Mouse (Mus musculus): Measurements from ENCODE around the gene Rasgef1b. TPM values are rescaled to one million over a fixed set of nuclear protein-coding genes. Genes with fewer than 3 reads are reported as not detected.

Gene Rasgef1b
- polyA plus RNA-seq, 1 experiment from 2014 or later, result 41.6 TPM

DNA sequence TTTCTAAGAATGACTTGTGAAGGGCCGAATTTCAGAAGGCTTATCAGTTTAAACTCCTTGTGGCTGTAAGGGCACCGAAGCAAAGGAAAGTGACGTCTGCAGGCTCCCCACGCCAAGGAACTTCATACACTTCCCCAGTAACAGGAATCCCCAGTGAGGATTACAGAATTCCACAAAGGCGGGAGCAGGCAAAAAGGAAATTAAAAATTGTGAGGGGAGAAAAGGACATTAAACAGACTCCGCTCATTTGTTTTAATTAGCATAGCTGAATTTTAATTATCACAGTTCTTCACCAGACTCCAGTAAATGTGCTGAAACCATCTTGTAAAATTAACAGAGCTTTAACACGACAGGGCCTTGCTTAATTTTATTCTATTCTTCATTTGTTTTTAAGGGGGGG, 17.2 kb upstream of the Rasgef1b start:
- Histone ChIP-seq H3K4me3 (ENCODE audit: low read depth, low read length) (no peak overlapping the region), H3K36me3 (ENCODE audit: control insufficient read depth, insufficient read depth, low read length) (no peaks in the 10 kb centered on the region), H3K27ac (ENCODE audit: low read depth, low read length) (no peak overlapping the region), H3K4me2 (no peak overlapping the region), H3K27me3 (ENCODE audit: control insufficient read depth, insufficient read depth, low read length) (no peaks in the 10 kb centered on the region; the same call in 1 of the 2 replicates), H3K9ac (ENCODE audit: low read depth, low read length) (no peak overlapping the region), H3K9me3 (replicated peaks; ENCODE audit: control insufficient read depth, low read length) (no peaks in the 10 kb centered on the region), H3K4me1 (ENCODE audit: control insufficient read depth, insufficient read depth, low read length) (peaks cover 3% of the 10 kb centered on the region; the same call in 1 of the 2 replicates)
- no peak for ATAC-seq (replicated peaks; ENCODE audit: insufficient number of reproducible peaks, low FRiP score, low TSS enrichment)
- WGBS (ENCODE audit: insufficient replicate concordance), result 54% methylated on average over 7 of the region's 7 CpGs

DNA sequence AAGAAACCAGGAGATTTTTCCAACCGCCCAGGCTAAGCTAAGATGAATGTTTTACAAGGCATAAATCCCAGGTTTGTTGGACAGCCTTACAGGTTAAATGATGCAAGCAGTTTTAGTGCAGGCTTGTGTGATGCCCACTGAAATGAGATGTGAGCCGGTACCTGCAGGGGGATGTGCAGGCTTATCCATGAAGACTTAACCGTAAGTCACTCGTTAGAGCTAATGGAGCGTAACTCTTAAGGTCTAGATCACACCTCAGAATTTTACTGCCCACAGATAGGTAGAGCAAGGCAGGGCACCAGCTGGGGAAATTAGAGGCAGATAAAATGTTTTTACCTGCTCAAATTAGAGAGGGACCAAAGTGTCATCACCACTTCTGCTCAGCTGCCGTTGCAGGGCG, 14.0 kb upstream of the Rasgef1b start:
- WGBS (ENCODE audit: insufficient replicate concordance), result 86% methylated on average over 7 of the region's 7 CpGs

DNA sequence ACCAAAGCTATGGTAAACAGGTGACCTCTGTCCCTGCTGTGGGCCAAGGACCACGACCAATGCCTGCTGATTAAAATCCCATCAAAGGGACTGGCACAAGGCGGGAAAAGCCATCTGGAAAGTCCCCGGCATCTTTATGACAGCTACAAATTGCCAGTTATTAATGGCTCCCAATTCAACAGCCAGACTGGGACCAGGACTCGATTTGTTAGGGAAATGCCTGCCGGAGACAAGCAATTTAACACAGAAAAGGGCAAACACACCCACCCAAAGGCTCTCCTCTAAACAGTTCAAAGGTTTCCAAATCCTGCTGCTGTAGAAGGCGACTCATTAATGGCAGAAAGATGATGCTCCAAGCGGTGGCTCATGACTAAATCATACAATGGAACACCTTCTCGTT, 13.2 kb upstream of the Rasgef1b start:
- no peak overlapping the region for H3K4me3 ChIP-seq (ENCODE audit: low read depth, low read length)
- no peak overlapping the region for H3K4me2 ChIP-seq
- H3K36me3 ChIP-seq (ENCODE audit: control insufficient read depth, insufficient read depth, low read length), result no peaks in the 10 kb centered on the region
- H3K9ac ChIP-seq (ENCODE audit: low read depth, low read length), result no peak overlapping the region
- no peaks in the 10 kb centered on the region; the same call in 1 of the 2 replicates for H3K27me3 ChIP-seq (ENCODE audit: control insufficient read depth, insufficient read depth, low read length)
- no peaks in the 10 kb centered on the region for H3K9me3 ChIP-seq (replicated peaks; ENCODE audit: control insufficient read depth, low read length)
- no peak overlapping the region for H3K27ac ChIP-seq (ENCODE audit: low read depth, low read length)
- peaks cover under 1% of the 10 kb centered on the region; the same call in 1 of the 2 replicates for H3K4me1 ChIP-seq (ENCODE audit: control insufficient read depth, insufficient read depth, low read length)
- ATAC-seq (replicated peaks; ENCODE audit: insufficient number of reproducible peaks, low FRiP score, low TSS enrichment), result no peak
- 62% methylated on average over 8 of the region's 8 CpGs for WGBS (ENCODE audit: insufficient replicate concordance)

More for the DNA sequence above, 14.0 kb upstream of the Rasgef1b start:
- Histone ChIP-seq H3K27ac (ENCODE audit: low read depth, low read length) (no peak overlapping the region), H3K36me3 (ENCODE audit: control insufficient read depth, insufficient read depth, low read length) (no peaks in the 10 kb centered on the region), H3K27me3 (ENCODE audit: control insufficient read depth, insufficient read depth, low read length) (no peaks in the 10 kb centered on the region; the same call in 1 of the 2 replicates), H3K4me1 (ENCODE audit: control insufficient read depth, insufficient read depth, low read length) (peaks cover 3% of the 10 kb centered on the region; the same call in 1 of the 2 replicates), H3K9ac (ENCODE audit: low read depth, low read length) (no peak overlapping the region), H3K4me2 (no peak overlapping the region), H3K9me3 (replicated peaks; ENCODE audit: control insufficient read depth, low read length) (no peaks in the 10 kb centered on the region), H3K4me3 (ENCODE audit: low read depth, low read length) (no peak overlapping the region)
- ATAC-seq (replicated peaks; ENCODE audit: insufficient number of reproducible peaks, low FRiP score, low TSS enrichment), result no peak

DNA sequence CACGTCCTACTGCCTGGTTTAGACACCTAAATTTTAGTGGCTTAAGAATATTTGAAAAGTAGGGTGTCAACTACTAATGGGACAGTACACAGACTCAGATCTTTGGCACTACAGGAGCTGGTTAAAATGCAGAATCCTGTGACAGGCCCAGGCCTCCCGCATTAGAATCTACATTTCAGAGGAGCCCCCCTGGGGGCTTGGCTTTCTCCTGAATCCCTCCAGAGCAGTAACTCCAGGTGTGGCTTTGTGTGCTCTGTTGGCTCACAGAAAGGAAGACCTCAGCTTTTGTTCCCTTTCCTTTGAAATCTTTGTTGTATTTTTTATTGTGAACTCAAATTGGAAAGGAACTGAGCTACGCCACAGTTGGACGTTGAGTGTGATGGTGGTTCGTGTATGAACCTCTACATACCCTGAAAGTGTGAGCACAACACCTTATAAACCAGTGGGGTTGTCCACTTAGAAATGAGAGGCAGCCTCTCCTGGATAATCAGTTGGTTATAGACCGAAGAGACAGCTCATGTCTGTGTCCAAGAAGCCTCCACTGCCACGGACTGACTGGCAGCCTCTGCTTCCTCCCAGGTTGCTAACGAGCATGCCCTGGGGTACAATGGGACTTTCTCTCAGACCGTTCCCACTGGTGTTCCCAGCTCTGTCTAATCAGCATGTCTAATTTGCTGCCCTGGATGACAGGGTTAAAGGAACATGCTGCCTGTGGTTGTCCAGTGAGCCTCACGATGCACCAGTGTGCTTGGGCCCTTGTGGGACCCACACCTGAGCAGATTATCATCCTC, 9.3 kb upstream of the Rasgef1b start:
- H3K4me1 ChIP-seq (ENCODE audit: control insufficient read depth, insufficient read depth, low read length), result no peaks in the 10 kb centered on the region
- no peak overlapping the region for H3K4me2 ChIP-seq
- H3K36me3 ChIP-seq (ENCODE audit: control insufficient read depth, insufficient read depth, low read length), result no peaks in the 10 kb centered on the region
- no peak overlapping the region for H3K9ac ChIP-seq (ENCODE audit: low read depth, low read length)
- H3K27ac ChIP-seq (ENCODE audit: low read depth, low read length), result no peak overlapping the region
- no peak overlapping the region for H3K4me3 ChIP-seq (ENCODE audit: low read depth, low read length)
- H3K27me3 ChIP-seq (ENCODE audit: control insufficient read depth, insufficient read depth, low read length), result no peaks in the 10 kb centered on the region; the same call in 1 of the 2 replicates
- no peaks in the 10 kb centered on the region for H3K9me3 ChIP-seq (replicated peaks; ENCODE audit: control insufficient read depth, low read length)
- ATAC-seq (replicated peaks; ENCODE audit: insufficient number of reproducible peaks, low FRiP score, low TSS enrichment), result no peak
- 41% methylated on average over 10 of the region's 10 CpGs for WGBS (ENCODE audit: insufficient replicate concordance)

DNA sequence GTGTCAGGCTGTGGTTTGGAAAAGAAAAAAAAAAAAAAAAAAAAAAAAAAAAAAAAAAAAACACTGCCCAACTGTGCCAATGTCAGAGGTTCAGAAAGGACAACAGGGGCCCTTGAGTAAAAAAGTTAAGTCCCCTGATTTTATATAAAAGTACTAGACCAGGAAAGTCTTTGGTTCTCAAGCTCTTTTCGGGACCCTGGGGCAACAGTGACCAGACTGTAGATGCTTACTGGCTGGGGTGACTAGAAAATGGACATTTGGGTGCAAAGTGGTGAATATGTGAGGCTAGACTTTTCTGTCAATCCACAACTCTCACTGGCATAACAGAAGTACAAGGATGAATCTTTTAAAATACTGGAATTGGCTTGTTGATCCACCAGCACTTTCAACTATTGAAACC, 1.1 kb upstream of the Rasgef1b start:
- Histone ChIP-seq H3K27ac (ENCODE audit: low read depth, low read length) (no peak overlapping the region), H3K9me3 (replicated peaks; ENCODE audit: control insufficient read depth, low read length) (no peaks in the 10 kb centered on the region), H3K36me3 (ENCODE audit: control insufficient read depth, insufficient read depth, low read length) (no peaks in the 10 kb centered on the region), H3K4me1 (ENCODE audit: control insufficient read depth, insufficient read depth, low read length) (peaks cover 3% of the 10 kb centered on the region; the same call in 1 of the 2 replicates), H3K27me3 (ENCODE audit: control insufficient read depth, insufficient read depth, low read length) (peaks cover 3% of the 10 kb centered on the region), H3K9ac (ENCODE audit: low read depth, low read length) (no peak overlapping the region), H3K4me2 (peak overlapping the region; percentile 96), H3K4me3 (ENCODE audit: low read depth, low read length) (no peak overlapping the region)
- WGBS (ENCODE audit: insufficient replicate concordance), result 70% methylated on average over 1 of the region's 1 CpGs
- no peak for ATAC-seq (replicated peaks; ENCODE audit: insufficient number of reproducible peaks, low FRiP score, low TSS enrichment)

- WGBS (ENCODE audit: insufficient replicate concordance), result 3% methylated on average over 18 of the region's 18 CpGs
- H3K4me1 ChIP-seq (ENCODE audit: control insufficient read depth, insufficient read depth, low read length), result peaks cover 3% of the 10 kb centered on the region; the same call in 1 of the 2 replicates
- ATAC-seq (replicated peaks; ENCODE audit: insufficient number of reproducible peaks, low FRiP score, low TSS enrichment), result no peak
- H3K9ac ChIP-seq (ENCODE audit: low read depth, low read length), result no peak overlapping the region
- peak overlapping the region; percentile 96 for H3K4me2 ChIP-seq
- peak overlapping the region; percentile 72 for H3K4me3 ChIP-seq (ENCODE audit: low read depth, low read length)
- no peaks in the 10 kb centered on the region for H3K9me3 ChIP-seq (replicated peaks; ENCODE audit: control insufficient read depth, low read length)
- no peak overlapping the region for H3K27ac ChIP-seq (ENCODE audit: low read depth, low read length)
- H3K36me3 ChIP-seq (ENCODE audit: control insufficient read depth, insufficient read depth, low read length), result no peaks in the 10 kb centered on the region
- peaks cover 3% of the 10 kb centered on the region for H3K27me3 ChIP-seq (ENCODE audit: control insufficient read depth, insufficient read depth, low read length)
These were observed 557 bp upstream of the Rasgef1b start for GRCm38 (mm10) chr5:99729361-99729882.

GRCm38 (mm10) chr5:99728027-99728451, 826 bp downstream of the Rasgef1b start:
- Histone ChIP-seq H3K9ac (ENCODE audit: low read depth, low read length) (no peak overlapping the region), H3K27me3 (ENCODE audit: control insufficient read depth, insufficient read depth, low read length) (peaks cover 3% of the 10 kb centered on the region), H3K27ac (ENCODE audit: low read depth, low read length) (no peak overlapping the region), H3K9me3 (replicated peaks; ENCODE audit: control insufficient read depth, low read length) (no peaks in the 10 kb centered on the region), H3K4me1 (ENCODE audit: control insufficient read depth, insufficient read depth, low read length) (peaks cover 3% of the 10 kb centered on the region; the same call in 1 of the 2 replicates), H3K4me2 (peak overlapping the region; percentile 96), H3K36me3 (ENCODE audit: control insufficient read depth, insufficient read depth, low read length) (no peaks in the 10 kb centered on the region), H3K4me3 (ENCODE audit: low read depth, low read length) (peak overlapping the region; percentile 72)
- WGBS (ENCODE audit: insufficient replicate concordance), result 1% methylated on average over 15 of the region's 15 CpGs
- ATAC-seq (replicated peaks; ENCODE audit: insufficient number of reproducible peaks, low FRiP score, low TSS enrichment), result no peak

GRCm38 (mm10) chr5:99723941-99724340, 4.9 kb downstream of the Rasgef1b start:
- no peak overlapping the region for H3K9ac ChIP-seq (ENCODE audit: low read depth, low read length)
- H3K36me3 ChIP-seq (ENCODE audit: control insufficient read depth, insufficient read depth, low read length), result no peaks in the 10 kb centered on the region
- no peak overlapping the region for H3K27ac ChIP-seq (ENCODE audit: low read depth, low read length)
- 84% methylated on average over 6 of the region's 6 CpGs for WGBS (ENCODE audit: insufficient replicate concordance)
- no peaks in the 10 kb centered on the region for H3K9me3 ChIP-seq (replicated peaks; ENCODE audit: control insufficient read depth, low read length)
- no peak overlapping the region for H3K4me2 ChIP-seq
- no peak overlapping the region for H3K4me3 ChIP-seq (ENCODE audit: low read depth, low read length)
- H3K27me3 ChIP-seq (ENCODE audit: control insufficient read depth, insufficient read depth, low read length), result no peaks in the 10 kb centered on the region; the same call in 1 of the 2 replicates
- ATAC-seq (replicated peaks; ENCODE audit: insufficient number of reproducible peaks, low FRiP score, low TSS enrichment), result no peak
- no peaks in the 10 kb centered on the region; the same call in 1 of the 2 replicates for H3K4me1 ChIP-seq (ENCODE audit: control insufficient read depth, insufficient read depth, low read length)
